Mouse (Mus musculus): Measurements from ENCODE around the gene Nek8.

Gene Nek8

GRCm38 (mm10) chr11:78183884-78184514 lies 7.5 kb upstream of the Nek8 start:
- DNase-seq (ENCODE audit: extremely low read depth, low read depth), result no peak

DNA sequence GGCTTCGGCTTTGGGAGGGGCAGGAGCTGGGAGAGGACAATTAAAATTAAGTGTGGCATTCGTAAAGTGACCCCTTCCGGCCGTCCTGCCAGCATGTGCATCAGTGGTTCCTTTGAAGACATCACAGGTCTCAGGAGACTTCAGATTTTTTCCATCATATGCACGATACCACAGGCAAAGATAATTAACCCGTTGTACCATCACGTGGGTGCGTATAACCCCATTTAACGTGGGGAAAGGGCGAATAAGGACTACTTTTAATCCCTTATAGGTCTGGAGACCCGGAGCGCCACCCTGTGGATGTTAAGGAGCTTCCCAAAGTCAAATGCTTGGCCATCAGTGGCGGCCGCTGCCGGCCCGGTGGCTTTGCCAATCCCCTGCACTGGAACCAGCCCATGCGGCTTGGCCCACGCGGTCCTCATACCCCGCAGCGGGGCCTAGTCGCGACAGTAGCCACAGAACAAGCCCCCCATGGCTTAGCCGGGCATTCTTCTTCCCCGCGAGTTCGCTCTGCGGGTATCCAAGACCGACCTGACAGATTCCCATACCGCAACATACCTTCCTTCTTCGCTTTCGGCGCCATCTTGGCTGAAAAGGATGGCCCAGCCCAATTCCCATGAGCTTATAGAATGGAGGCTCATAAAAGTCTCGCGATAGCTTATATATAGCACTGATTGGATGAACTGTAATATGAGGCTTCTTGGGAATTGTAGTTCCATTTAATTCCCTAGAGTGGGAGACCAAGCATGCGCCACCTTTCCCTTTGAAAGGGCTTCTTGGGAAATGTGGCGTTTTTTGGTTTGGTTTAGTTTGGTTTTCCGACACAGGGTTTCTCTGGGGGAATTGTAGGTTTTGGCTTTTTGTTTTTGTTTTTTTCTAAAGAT lies 6.7 kb upstream of the Nek8 start, which contains the start of gene Rpl23a:
TSS of gene Rpl23a (minus strand) at position 624 of the 884 bp plus-strand sequence.
- peak; percentile 96 for DNase-seq (ENCODE audit: extremely low read depth, low read depth)

GRCm38 (mm10) chr11:78182450-78182849 lies 6.0 kb upstream of the Nek8 start:
- DNase-seq (ENCODE audit: extremely low read depth, low read depth), result no peak

GRCm38 (mm10) chr11:78181830-78182357 lies 5.4 kb upstream of the Nek8 start:
- DNase-seq (ENCODE audit: extremely low read depth, low read depth), result no peak

DNA sequence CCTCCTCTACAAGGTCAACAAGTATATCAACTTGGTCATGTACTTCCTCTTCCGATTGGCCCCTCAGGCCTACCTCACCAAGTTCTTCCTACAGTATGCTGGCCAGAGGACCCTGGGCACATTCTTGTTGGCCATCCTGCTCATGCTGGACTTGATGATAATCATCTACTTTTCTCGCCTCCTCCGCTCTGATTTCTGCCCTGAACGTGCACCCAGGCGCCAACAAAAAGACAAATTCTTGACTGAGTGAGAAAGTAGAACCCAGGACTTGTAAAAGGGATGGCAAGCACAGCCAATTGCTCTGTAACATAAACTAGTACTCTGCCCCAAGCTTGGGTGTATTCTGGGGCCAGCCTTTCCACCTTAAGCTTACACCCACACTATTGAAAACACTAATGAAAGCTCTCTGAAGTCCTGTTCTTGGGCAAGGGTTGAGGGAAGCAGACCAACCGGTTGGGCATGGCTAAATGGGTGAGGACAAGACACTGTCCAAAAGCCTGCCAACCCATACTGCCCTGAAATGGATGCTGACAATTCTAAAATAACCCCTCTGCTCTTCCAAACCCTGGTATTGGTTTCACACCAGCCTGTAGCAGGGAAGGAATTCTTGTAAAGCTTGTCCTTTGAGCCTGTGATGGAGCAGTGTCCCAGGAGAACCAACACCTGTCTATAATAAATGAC lies 3.7 kb upstream of the Nek8 start:
- DNase-seq (ENCODE audit: extremely low read depth, low read depth), result no peak

DNA sequence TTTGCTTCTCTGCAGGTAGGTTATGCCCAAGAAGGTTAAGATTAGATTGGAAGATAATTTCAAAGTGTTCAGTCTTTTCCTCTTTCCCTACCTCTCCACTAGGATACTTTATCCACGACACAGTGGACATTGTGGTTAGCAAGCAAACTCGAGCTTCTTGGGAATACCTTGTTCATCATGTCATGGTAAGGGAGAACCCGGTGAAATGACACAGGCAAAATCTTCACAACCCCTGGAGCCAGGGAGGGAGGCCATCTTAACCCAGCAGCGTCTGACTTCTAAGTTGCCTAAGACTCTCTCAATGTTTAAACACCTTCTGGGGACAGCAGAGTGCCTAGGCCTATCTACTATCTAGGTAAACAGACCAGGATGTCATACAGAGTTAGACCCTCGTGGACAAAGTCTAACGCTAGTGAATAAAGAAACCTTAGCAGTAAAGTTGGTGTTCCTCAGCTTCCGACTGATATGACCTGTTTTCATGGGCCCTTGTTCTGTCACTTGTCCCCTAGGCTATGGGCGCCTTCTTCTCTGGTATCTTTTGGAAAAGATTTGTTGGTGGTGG lies 3.0 kb upstream of the Nek8 start:
- no peak for DNase-seq (ENCODE audit: extremely low read depth, low read depth)

- peak; percentile 76 for DNase-seq (ENCODE audit: extremely low read depth, low read depth)
These were observed 2.5 kb upstream of the Nek8 start for GRCm38 (mm10) chr11:78178859-78179437.

- DNase-seq (ENCODE audit: extremely low read depth, low read depth), result peak; percentile 81
These were observed 1.7 kb upstream of the Nek8 start for GRCm38 (mm10) chr11:78177903-78178858.

- DNase-seq (ENCODE audit: extremely low read depth, low read depth), result no peak
These were observed 962 bp upstream of the Nek8 start for GRCm38 (mm10) chr11:78177437-78177836.

DNA sequence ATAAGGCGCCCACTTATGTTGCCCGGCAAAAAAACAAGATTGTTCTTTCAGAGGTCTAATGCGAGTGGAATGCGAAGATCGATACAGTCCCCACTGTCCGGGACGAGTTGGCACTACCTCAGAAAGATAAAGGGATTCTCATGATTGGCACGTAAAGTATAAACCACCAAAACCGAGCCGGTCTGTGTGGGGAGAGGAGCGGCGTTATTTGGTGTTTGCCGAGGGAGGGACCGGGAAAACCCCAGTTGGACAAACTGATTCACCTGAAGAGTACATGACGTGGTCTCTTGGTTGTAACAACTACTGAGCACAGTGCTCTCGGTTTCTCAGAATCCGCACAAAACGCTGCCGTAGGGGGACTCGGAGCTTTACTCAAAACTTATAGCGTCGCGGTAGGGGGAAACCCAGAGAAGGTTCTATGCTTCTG lies 443 bp upstream of the Nek8 start:
- no peak for DNase-seq (ENCODE audit: extremely low read depth, low read depth)

DNA sequence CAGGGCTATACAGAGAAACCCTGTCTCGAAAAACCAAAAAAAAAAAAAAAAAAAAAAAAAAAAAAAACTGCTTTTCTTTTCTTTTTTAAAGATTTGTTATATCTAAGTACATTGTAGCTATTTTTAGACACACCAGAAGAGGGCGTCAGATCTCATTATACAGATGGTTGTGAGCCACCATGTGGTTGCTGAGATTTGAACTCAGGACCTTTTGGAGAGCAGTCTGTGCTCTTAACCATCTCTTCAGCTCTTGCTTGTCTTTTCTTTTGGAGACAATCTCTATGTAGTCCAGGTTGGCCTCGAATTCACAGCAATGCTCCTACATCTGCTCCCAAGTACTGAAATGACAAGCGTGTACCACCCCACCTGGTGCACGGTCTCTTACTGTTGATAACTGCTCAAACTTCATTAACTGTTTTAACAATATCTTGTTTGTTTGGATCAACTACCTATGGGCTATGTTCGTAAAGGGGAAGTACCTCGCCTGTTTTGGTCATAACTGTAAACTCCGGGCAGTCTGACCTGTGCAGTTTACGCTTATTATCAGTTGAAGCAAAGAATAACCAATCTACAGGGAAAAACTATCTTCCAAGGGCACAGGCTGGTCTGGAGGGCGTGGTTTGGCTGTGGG lies 589 bp downstream of the Nek8 start:
- DNase-seq (ENCODE audit: extremely low read depth, low read depth), result peak; percentile 81

DNA sequence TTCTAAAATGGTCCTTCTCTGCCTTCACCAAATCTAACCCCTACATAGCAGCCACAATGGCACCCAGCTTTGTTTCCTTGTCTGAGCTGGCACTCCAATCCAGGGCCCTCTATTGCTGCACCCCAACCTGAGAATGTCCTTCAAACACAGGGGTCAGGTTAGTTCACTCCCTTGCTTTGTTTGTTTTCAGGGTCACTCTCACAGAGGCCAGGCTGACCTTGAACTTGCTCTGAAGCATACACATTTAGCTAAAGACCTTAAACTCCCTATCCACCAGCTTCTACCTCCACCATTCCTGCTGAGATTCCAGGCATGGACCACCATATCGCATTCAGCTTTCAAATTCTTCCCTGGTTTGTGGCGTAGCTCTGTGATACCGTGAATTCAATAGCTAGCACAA lies 2.0 kb downstream of the Nek8 start:
- no peak for DNase-seq (ENCODE audit: extremely low read depth, low read depth)

DNA sequence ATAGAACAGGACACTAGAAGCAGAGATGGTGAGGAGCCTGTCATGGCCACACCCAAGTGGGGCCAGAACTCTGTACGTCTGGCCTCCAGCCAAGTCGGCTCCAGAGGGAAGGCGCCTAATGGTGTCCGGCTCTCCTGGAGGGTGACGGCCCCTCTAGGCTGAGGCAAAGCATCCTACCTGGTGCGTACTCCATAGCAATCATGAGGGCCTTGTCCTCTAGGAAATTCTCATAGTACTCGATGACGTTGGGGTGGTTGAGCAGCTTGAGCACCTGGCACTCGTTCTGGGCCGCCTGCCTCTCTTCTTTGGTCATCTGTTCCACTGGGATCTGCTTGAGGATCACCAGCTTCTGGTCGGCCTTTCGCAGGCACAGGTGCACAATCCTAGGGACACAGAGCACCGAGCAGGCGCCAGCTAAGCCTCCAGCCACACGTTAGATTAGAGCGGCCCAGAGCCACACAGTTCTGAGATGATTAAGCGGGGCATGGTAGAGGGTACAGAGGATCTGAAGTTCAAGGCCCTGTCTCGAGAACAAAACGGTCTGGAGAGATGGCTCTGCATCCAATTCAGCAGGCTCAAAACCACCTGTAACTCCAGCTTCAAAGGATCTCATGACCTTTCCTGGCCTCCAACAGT lies 3.6 kb downstream of the Nek8 start:
- no peak for DNase-seq (ENCODE audit: extremely low read depth, low read depth)

DNA sequence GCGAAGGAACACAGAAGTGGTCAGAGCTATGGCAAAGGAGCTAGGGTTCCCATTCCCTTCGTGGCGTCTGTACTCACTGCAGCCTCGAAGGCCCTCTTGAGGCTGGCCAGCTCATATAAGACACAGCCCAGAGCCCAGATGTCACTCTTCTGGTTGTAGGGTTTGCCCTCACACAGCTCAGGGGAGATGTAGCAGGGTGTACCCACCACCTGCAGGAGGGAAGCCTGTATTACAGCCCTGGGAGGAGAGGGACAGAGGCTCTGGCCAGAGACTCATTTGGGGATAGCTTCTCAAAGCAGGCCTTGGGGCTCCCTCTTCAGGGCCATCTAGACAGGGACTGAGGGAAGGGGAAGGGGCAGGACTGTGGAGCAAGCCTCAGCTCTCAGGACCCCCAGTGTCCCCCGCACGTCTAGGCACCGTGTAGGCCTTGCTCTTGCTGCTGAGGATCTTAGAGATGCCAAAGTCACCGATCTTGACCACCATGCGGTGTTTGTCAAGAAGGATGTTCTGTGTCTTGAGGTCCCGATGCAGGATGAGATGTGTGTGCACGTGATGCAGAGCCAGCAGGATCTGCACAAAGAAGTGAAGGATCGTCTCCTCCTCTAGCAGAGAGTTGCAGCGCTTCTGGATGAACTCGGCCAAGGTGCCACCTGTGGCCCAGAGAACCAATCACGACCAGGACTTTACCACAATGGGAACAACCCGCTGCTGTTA lies 4.3 kb downstream of the Nek8 start:
- no peak for DNase-seq (ENCODE audit: extremely low read depth, low read depth)

DNA sequence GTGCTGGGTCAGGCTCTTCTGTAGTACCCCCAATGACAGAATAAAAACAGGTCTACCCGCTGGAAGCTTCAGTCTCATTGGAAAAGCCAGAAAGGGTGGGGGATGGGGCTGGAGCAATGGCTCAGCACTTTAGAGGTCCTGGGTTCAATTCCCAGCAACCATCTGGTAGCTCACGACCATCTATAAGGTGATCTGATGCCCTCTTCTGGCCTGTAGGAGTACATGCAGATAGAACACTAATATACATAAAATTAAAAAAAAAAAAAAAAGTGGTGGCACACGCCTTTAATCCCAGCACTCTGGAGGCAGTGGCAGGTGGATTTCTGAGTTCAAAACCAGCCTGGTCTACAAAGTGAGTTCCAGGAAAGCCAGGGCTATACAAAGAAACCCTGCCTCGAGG lies 5.1 kb downstream of the Nek8 start:
- DNase-seq (ENCODE audit: extremely low read depth, low read depth), result no peak

- DNase-seq (ENCODE audit: extremely low read depth, low read depth), result no peak
These were observed 6.2 kb downstream of the Nek8 start for GRCm38 (mm10) chr11:78170306-78170705.

DNA sequence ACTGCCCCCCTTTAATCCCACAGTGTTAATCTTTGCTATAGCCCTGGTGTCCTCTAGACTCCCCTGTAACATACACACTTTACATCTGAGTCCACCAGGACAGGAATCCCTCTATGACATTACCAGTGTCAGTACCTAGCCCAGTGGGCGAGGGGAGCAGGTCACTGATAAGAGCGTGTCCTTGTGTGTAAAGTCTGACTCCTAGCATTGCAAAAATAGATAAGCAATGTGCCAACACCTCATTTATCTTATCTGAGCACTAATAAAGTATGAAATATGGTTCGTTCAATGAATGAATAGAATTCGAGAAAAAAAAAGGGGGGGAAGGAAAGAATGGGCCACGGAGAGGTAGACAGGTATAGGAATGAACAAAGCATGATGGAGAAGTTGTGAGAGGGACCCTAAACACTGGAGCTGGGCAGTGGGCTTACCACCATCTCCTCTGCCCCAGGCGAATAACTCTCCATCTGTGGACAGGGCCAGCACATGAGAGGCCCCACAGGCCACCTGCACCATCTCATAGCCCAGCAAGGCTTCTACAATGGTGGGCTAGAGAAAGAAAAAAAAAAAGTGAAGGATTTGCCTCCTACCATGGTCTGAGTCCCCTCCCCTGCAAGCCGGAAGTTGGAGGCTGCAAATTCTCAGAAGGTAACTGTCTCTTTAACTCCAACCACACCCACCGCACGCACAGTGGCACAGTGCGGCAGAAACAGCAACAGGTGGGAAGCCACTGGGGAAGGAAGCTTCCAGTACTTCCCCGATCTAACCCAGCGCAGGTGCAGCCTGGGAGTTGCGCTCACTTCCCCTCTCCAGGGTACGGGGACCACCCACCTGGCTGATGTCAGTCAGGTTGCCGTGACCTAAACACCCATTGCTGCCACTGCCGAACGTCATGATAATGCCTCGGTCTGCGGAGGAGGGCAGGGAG lies 7.7 kb downstream of the Nek8 start:
- no peak for DNase-seq (ENCODE audit: extremely low read depth, low read depth)

Measured in MEL-GATA-1-ER (cell line).